Mouse (Mus musculus) adrenal gland (tissue): ENCODE measurements around the gene Gm20481.
"Not testable (repeated sequence)": the region's sequence is repeated elsewhere in the genome, so short reads cannot be mapped to it uniquely, and the experiment has no call there.

Experiments used
- intact Hi-C: fragments of 180-260 bp; cut with DNase I; formaldehyde crosslinking; loops from one replicate; pipeline ENCODE4 v1.15.1; 2025

Gm20481 gene

DNA sequence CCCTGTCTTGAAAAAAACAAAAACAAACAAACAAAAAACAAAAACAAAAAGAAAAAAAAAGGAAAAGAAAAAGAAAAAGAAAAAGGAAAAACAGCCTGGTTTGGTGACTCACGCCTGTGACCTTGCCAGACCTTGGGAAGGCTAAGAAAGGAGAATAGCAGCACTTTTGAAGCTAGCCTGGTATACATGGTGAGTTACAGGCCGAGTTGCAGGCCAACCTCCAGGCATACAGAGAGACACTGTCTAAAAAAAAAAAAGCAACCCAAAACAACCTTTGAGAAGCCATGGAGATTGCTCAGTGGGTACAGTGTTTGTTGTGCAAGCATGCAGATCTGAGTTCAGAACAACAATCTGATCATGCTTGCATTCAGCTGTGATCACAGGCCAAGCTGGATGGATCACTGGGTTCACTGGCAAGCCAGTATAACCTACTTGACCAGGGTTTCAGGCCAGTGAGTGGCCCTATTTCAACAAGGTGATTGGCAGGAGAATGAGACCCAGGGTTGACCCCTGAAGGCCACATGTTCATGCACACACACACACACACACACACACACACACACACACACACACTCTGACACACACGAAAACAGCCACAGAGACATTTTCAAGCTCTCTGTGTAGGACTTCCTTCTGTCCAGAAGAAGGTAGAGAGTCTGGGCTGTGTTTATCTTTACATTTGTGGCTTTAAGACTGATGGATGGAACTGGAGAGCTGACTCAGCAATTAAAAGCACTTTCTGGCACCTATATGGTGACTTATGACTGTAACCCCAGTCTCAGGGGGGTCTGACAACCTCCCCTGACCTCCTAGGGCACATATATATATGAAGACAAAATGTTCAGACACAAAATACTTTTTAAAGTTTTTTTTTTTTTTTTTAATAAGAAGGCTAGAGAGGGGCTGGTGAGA, 6.1 kb downstream of the Gm20481 start:
- intact Hi-C loops = no loop called here

DNA sequence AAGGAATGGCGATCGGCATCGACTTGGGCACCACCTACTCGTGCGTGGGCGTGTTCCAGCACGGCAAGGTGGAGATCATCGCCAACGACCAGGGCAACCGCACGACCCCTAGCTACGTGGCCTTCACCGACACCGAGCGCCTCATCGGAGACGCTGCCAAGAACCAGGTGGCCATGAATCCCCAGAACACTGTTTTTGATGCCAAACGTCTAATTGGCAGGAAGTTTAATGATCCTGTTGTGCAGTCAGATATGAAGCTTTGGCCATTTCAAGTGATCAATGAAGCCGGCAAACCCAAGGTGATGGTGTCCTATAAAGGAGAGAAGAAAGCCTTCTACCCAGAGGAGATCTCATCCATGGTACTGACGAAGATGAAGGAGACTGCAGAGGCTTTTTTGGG, 7.3 kb downstream of the Gm20481 start:
- intact Hi-C loops = no loop called here

DNA sequence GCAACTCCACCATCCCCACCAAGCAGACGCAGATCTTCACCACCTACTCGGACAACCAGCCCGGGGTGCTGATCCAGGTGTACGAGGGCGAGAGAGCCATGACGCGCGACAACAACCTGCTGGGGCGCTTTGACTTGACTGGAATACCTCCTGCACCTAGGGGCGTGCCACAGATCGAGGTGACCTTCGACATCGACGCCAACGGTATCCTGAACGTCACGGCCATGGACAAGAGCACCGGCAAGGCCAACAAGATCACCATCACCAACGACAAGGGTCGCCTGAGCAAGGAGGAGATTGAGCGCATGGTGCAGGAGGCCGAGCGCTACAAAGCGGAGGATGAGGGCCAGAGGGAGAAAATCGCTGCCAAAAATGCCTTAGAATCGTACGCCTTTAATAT, 8.5 kb downstream of the Gm20481 start:
- intact Hi-C loops = no loop called here

DNA sequence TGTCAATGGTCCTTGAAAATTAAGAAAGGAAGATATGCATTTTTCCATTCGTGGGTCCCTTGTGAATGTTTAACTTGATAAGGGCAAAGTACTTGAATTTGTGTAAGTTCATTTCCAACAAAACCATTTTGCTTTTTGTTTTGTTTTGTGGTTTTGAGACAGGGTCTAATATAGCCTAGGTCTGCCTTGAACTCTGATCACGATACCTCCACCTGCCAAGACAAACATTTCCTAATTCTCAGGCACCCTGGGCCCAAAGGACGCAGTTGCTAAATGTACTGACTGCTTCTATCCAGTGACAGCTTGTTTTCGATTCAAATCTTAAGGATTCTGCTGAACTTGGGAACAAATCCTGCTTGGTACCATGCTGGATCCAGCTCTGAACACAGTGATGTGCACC, 9.9 kb downstream of the Gm20481 start:
- intact Hi-C loops = loop anchor here (2.0 to 5.0 kb wide), 2 partner anchors 27 to 142 kb away; partner anchors contain the start of genes Dxo and Stk19

DNA sequence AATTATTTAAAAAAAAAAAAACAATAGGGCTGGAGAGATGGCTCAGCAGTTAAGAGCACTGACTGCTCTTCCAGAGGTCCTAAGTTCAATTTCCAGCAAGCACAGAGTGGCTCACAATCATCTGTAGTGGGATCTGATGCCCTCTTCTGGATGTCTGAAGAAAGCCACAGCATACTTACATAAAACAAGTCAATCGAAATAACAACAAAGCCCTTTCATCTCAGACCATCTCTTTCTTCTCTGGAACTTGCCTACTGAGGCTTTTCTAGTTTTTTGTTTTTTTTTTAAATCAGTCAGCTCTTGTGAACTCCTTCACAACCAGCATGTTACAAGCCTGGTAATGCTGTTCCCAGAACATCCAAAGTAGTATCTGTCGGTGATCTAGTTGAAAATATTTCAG, 10.9 kb downstream of the Gm20481 start:
- intact Hi-C loops = loop anchor here (2.0 to 5.0 kb wide), 2 partner anchors 28 to 143 kb away; partner anchors contain the start of genes Dxo and Stk19

DNA sequence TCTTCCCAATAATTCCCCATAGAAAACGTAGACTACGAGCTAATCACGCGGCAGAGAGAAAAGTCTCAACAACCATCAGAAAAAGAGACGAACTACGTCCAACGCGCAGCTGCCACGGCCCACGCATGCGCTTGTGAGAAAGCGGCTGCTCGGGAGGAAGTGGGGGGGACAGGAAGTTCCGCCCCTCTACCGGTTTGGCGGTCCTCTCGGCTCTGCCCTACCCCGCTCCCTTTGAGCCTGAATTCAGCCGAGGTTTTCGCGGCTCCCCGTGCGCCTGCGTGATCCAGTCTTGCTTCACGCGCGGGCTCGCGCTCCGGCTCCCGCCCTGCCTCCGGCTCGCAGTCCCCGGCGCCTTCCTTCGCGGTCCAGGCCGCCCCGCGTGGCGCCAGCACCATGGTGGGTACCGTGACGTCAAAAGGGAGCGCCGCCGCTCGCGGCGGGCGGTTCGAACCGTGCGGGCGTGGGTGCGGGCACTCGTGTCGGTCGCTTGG, 12.0 kb downstream of the Gm20481 start, which contains the start of gene Lsm2:
Gene Lsm2, plus strand, starts transcription at position 173 of the 491 bp plus-strand sequence.
- intact Hi-C loops = loop anchor here (2.0 to 5.0 kb wide), 2 partner anchors 29 to 144 kb away; partner anchors contain the start of genes Dxo and Stk19

DNA sequence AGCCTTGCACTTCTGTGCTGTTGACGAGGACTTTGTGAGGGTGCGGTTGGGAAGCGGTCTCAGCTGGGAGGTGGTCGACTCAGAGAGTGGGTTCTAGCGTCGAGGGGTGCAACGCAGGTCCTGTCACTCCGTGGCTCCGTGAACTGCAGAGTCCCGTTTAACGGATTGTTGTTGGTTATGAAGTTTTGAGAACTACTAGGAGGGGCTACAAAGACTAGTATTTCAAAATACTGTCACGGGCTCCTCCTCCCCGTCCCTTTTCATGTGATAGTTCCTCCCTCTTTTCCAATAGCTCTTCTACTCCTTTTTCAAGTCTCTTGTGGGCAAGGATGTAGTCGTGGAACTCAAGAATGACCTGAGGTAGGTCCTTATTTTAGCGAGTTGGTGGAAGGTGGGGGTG, 12.6 kb downstream of the Gm20481 start:
- intact Hi-C loops = loop anchor here (5.0 kb wide), 1 partner anchor 145 kb away; the partner anchor contains the start of genes Dxo and Stk19

DNA sequence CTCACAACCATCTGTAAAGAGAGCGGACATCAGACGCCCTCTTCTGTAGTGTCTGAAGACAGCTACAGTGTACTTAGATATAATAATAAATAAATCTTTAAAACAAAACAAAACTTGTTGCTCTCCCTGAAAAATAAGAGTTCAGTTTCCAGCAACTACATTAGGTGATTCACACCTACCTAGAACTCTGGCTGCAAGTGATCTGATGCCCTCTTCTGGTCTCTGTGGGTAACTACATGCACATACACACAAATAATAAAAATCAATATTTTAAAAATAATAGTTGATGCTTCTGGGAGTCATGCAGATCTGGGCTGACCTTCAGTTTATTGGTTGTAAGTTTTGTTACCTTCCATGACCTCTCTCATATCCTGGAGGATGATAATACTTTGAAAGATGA, 14.5 kb downstream of the Gm20481 start:
- intact Hi-C loops = loop anchor here (5.0 kb wide), 1 partner anchor 147 kb away; the partner anchor contains the start of genes Dxo and Stk19

DNA sequence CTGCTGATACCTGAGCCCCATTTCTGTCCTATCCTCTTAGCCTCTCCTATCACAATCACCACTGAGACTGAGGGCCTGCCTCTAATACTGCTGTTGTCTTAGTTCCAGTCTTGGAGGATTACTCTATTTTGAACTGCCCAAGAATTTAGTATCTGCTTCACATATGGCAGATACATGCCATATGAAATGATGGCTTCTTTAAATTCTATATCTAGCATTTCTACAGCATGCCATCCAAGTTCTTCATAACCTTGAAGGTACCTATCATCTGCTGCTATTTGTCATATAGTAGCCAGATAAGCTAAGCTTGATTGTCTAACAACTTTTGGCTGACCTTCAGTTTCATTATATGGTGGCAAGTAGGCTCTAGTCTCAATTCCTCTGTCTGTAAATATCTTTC, 25.0 kb downstream of the Gm20481 start:
- intact Hi-C loops = no loop called here

DNA sequence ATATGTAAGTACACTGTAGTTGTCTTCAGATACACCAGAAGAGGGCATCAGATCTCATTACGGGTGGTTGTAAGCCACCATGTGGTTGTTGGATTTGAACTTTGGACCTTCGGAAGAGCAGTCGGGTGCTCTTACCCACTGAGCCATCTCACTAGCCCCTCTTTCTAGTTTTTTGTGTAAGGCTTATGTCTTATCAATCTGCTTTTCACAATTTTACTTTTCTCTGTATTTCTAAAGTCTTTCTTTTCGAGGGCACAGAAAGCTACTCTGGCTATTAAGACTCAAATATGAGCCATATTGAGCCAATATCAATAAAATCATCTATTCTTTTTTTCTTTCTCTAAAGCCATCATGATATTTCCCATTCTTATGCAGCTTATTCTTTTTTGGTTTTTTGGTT, 25.5 kb downstream of the Gm20481 start:
- intact Hi-C loops = not testable (repeated sequence)

DNA sequence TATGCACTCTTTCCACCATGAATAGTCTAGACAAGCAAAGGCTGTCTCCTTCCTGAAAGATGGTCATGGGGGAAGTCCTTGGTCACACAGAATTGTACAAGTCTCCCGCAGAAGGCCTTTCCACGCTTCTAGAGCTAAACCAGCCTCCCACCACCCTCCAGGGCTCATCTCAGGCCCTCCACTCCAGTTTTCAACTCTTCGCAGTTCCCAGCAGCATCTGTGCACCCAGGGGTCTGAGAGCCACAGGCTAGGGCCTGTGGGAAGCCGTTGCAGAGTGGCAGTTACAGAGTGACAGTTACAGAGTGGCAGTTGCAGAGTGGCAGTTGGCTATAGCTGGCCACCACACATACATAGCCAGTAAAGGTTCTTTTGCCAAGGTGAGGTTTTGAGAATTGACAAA, 26.2 kb downstream of the Gm20481 start:
- intact Hi-C loops = not testable (repeated sequence)

DNA sequence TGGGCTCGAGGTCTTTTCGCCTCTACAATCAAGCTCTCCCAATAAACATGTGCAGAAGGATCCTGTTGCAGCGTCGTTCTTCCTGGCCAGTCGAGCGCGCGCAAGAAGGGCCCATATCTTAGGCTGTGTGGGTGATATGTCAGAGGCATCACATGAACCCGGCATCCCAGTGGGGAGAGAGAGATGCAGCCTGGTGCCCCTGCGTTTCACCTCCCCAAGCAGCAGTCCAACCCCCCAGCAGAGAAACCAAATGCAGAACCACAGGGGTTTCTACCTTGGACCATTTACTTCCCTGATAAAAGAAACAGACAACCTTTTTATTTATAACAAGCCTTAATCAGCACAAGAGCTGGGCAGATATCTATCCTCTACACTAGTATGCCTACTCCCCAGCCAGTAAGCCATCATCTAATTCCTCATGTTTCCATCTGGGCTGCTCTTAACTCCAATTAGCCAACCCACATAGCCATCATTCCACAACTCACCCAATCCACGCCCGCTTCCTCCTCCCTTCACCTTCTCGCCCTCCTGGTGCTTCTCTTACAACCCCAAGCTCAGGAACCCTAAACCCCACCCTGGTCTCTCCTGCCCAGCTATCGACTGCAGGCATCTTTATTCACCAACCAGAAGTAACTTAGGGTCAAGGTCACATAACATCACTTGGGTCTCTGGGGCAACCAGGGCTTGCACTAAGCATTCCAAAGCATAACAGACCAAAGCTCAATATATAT, 26.9 kb downstream of the Gm20481 start:
- intact Hi-C loops = no loop called here

DNA sequence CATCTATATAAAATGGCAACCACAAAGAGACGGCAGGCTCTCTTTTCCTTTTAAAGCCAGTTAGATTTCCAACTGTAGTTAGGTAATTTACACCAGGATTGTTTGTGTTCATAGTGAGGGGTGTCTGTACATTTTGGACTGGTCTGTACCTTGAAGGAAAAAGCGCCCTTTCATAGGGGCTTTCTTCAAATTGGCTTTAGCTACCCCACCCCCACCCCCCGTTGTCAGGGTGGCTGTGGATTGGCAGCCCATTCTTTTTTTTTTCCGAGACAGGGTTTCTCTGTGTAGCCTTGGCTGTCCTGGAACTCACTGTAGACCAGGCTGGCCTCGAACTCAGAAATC, 27.4 kb downstream of the Gm20481 start:
- intact Hi-C loops = no loop called here

DNA sequence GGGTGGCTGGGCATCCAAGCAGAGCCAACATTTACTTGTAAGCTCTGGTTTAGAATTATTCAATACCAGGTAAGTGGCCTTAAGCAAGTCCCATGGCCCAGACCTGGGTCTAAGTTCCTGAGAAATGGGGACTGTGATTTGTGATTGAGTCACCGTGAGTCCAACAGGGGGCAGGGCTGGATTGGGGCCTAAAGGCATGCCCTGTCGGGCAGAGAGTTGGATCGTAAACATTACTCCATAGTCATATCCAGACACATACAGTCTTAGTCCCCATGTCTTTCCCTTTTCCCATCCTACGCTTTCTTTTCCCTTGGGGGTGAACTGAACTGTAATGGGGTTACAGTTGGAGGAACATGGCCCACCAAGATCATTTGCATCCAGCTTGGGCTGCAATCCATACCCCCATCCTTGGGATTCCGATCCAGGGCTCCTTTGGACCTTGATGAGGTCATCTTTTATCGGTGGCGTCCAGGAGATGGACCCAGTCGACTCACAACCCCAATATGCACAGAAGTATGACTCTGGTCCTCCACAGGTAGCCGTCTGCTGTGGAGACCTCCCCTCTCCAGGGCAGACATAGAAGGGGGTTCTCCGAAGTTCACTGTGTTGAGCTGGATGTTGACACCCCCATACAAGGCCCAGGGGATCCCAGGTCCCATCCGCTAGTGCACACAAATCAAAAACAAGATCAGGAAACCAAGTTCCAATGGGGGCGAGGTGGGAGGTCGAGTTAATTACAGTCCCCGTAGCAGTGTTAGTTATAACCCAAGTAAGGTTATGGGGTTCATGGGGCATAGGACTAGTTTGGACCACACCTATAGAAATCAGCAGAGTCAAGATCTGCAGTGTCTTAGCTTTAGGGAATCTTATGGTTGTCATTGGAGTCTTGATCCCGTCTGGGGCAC, 29.1 kb downstream of the Gm20481 start:
- intact Hi-C loops = no loop called here

DNA sequence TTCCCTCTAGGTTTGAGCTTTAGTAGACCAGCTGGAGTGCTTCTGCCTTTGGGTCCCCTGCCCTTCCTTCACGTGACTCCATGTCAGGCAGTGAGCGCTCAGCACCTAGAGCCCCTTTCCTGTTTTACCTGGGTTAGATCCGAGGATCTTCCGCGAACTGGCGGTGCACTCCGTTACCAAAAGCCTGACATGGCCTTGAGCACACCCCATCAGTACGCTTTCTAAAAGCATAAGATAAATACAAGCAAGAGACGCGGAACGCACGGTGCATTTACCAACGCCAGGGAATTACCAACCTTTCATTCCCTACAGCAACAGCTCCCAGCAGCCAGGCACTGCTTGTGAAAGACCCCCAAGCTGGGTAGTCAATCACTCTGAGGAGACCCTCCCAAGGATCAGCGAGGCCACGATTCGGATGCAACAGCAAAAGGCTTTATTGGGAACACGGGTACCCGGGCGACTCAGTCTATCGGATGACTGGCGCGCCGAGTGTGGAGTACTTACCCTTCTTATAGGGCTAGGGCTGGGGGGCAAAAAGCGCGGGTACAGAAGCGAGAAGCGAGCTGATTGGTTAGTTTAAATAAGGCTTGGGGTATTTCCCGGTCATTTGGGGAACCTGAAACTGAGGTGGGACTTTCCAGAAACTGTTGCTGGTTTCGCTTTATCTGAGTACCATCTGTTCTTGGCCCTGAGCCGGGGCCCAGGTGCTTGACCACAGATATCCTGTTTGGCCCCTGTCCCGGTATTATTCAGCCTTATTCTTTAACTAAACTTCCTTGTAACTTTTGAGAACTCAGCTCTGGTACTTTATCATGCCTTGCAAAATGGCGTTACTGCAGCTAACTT, 30.4 kb downstream of the Gm20481 start:
- intact Hi-C loops = not testable (repeated sequence)

DNA sequence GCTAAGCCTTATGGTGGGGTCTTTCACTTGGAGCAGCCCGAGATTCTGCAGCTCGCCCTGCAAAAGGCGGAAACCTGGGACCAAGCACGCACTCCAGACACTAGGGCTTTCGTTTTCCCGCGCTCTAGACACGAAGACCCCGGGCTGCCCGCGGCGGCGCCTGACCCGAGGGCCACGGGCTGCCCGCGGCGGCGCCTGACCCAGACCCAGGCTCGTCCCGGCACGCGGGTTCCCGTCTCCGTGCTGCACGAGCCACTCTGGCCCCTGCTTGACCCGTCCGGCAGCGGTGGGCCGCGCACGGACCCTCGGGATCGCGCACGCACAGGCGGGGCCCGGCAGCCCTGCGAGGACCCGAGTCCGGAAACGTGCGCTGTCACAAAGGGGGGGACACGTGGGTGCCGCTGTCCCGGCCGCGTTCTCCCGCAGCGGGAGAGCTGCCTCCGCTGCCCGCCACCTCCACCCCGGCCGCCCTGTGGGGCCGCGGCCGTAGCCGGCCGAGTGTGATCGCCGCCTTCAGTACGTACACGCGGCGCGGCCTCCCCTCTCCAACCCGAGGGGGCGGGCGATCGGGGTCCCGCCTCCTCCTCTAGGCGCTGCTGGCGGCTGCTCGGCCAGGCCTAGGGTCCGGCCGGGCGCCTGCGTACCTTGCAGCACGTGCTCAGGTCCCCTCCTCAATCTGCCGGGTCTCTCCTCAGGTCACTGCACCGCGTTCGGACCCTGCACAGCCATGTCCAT, 31.2 kb downstream of the Gm20481 start, which contains the start of gene Vars:
Gene Vars, plus strand, starts transcription at position 271 of the 735 bp plus-strand sequence.
- intact Hi-C loops = no loop called here

DNA sequence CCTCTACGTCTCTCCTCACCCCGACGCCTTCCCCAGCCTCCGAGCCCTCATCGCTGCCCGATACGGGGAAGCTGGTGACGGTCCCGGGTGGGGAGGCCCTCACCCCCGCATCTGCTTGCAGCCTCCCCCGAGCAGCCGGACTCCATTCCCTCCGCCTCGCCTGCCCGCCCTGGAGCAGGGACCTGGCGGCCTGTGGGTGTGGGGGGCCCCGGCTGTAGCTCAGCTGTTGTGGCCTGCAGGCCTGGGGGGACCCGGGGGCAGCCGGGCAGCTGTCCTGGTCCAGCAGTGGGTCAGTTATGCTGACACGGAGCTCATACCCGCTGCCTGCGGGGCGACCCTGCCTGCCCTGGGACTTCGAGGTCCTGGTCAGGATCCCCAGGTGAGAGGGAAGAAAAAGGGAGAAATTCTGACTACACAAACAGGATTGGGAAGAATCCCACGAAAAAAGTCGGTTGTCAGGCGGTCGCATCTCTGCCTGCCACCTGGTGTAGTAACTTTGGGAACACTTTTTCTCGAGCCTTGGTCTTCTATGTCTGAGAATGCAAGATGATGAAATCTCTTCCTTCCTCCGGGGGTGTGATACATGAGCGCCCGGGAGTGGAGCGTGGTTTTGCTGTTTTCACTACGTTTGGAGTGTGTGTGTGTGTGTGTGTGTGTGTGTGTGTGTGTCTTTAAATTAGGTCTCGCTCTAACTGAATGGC, 31.9 kb downstream of the Gm20481 start:
- intact Hi-C loops = no loop called here

DNA sequence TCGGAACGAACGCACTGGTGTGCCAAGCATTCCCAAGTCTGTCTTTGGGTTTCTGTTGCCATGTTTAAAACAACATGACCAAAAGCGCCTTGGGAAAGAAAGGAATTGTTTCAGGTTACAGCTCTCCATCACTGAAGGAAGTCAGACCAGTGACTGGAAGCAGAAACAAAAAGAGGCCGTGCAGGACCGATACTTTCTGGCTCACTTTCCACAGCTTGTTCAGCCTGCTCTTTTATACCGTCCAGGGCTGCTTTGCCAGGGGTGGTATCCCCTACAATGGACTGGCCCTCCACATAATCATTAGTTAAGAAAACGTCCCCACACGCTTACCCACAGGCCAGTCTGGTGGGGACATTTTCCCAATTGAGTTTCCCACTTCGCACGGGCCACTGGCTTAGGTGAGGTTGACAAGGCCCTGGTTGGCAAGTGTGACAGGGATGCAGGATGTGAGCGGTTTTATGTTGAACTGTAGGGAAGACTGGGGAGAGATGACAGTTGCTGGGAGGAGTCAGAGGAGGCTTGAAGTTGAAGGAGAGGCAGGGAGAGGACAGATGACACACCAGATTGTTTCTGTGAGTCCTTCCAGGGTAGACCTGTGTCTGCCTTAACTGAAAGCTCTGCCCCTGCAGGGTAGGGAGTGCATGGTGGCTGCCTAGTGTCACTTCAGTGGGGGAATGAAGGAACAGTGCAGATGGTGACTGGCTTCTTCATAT, 32.6 kb downstream of the Gm20481 start:
- intact Hi-C loops = no loop called here
